Mouse (Mus musculus): ENCODE results near the gene Hpse2.

- TF ChIP-seq POLR2A (IDR thresholded peaks at IDR 0.05; ENCODE audit: control insufficient read depth, extremely low read depth, insufficient read depth, low read length, poor library complexity) (no peak), CTCF (IDR thresholded peaks at IDR 0.05; ENCODE audit: borderline replicate concordance, control insufficient read depth, extremely low read depth, insufficient read depth, low read length, poor library complexity) (no peak)
These were observed 144.2 kb downstream of the Hpse2 start for GRCm38 (mm10) chr19:43243993-43244392.

All from thymus, adult 2 months (tissue).